Mouse (Mus musculus) lung, postnatal 0 days (tissue): Measurements from ENCODE around the gene Mark2.

ENCODE experiments used
- CTCF ChIP-seq: IDR thresholded peaks from 2 replicates; pipeline ENCODE4 v1.5.1; 2016; ENCODE audit warnings: antibody characterized with exemption, mild to moderate bottlenecking
- EP300 ChIP-seq: IDR thresholded peaks from 2 replicates; pipeline ENCODE4 v1.6.1; 2016; ENCODE audit warnings: antibody characterized with exemption, mild to moderate bottlenecking, control low read depth

- TF ChIP-seq CTCF, result no peak
- no peak for TF ChIP-seq EP300
These were observed 51.9 kb downstream of the Mark2 start for GRCm38 (mm10) chr19:7289767-7290166.
